Mouse (Mus musculus) heart, postnatal 0 days (tissue): ENCODE data around the gene Dhrs7.

Experiments
- CTCF ChIP-seq: IDR thresholded peaks from 2 replicates; pipeline ENCODE4 v1.5.1; 2016; ENCODE audit warnings: antibody characterized with exemption, control low read depth, low read depth
- EP300 ChIP-seq: IDR thresholded peaks from 2 replicates; pipeline ENCODE4 v1.6.1; 2016; ENCODE audit warnings: antibody characterized with exemption, low read depth

DNA sequence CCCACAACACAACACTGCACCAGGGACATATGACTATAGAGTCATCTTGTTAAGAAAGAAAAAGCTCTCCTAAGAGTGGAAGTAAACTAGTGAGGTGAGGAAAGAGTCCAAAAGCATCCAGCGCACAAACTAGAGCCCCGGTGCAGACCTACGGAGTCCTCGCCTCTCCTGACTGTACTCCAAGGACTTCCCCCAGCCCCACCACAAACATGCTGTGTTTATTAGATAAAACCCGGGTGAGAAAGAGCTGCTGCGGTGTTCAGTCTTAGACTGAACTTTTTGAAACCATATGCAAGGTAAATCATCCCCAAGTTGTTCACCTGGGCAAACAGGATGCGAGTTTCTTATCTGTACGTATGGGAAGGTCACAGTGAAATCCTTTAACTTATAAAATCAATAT is 6.2 kb upstream of the Dhrs7 start:
- no peak for TF ChIP-seq CTCF
- TF ChIP-seq EP300 = no peak
